Comparison of ENCODE assay signal across 8 mouse cellular contexts in genomic region chr6:133206173-133206572, GRCm38 (mm10).
DNase-seq lines count a peak whose midpoint lies in the region; ATAC-seq lines count a peak whose summit lies in the region.

No protein-coding gene starts in this region.

- peak; percentile 62 for DNase-seq in kidney, adult 18-20 months
- no peak for DNase-seq in kidney, adult 11 months
- DNase-seq in R1 (ENCODE audit: low read depth, low spot score) = peak; percentile 24
- peak; percentile 47 for DNase-seq in embryo, embryonic 10 days (ENCODE audit: low spot score)
- DNase-seq in layer of hippocampus, postnatal 10 days (ENCODE audit: low spot score in 2 of 2) = peak; percentile 58 to 62
- DNase-seq in spleen, postnatal 10 days (ENCODE audit: low spot score in 2 of 2) = peak; percentile 17 to 61

- peak; percentile 51 to 62; a peak in 3 of 4 replicates for ATAC-seq in hematopoietic stem cell, adult 5-6 weeks (replicated peaks in 1 of 2; ENCODE audit: insufficient read depth in 1 of 2, low FRiP score in 2 of 2, low TSS enrichment in 1 of 2, low read depth in 1 of 2, poor library complexity in 2 of 2, severe bottlenecking in 2 of 2)
- ATAC-seq in megakaryocyte progenitor cell, adult 5-6 weeks (replicated peaks; ENCODE audit: poor library complexity) = peak; percentile 70
